Mouse (Mus musculus) kidney, postnatal 14 days (tissue): Measurements from ENCODE around the gene Nup210l.

Source experiments
- DNase-seq: peaks from one replicate; pipeline ENCODE4 v3.0.0; 2022; ENCODE audit warnings: mixed read lengths

The Nup210l gene

GRCm38 (mm10) chr3:90179566-90179965 lies 75.6 kb downstream of the Nup210l start:
- DNase-seq: no peak

DNA sequence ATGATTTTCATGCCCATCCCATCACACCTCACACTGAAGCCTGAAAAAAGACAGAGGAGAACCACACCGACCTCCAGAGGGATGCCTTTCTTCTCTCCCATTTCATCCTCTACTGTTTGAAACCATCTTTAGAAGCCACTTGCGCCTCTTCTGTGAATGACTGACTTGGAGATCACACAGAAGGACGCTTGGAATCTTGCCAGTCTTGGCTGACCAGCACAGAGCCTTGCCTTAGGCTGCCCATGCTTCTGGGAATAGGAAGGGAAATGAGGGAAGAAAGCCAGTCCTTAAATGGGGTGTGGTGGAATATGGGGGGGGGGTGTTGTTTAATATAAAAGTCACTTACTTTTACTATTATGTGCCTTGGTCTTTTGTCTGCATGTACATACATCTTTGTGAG lies 79.6 kb downstream of the Nup210l start:
- peak; percentile 13 for DNase-seq

GRCm38 (mm10) chr3:90190859-90191510 lies 87.1 kb downstream of the Nup210l start:
- DNase-seq: no peak

DNA sequence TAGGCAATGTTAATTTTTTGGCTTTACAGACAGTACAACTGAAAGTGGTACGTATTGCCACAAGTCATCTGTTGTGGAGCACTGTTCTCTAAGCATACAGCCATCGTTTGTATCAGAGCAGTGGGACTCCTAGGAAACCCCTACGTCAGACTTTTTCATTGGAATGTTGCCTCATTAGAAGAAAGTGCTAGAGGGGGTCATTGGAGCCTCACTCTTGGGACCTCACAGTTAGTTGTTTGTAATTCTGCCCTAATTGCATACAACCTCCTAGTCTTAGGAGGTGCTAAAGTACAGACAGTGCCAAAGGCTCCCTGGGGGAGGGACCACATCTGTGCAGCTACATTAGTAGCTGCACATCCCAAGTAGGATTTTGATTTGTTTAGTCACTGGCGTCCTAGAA lies 90.8 kb downstream of the Nup210l start:
- no peak for DNase-seq

DNA sequence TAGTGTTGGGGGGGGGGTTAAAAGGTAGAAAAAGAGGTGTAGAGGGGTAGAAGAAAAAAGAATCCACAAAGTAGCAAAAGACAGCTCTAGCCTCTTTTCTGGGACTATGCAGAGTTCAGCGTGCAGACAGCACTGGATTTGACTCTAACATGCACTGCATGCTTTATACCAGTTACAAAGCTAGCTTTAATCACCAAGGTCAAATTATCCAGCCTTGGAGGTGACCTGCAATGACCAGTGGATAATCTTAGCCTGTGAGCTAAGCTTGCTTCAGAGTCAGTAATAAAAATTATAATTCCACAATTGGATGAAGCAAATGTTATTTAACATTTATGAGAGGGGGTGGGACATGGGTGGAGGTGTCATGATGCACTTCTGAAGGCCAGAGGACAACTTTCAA lies 91.7 kb downstream of the Nup210l start:
- no peak for DNase-seq

- DNase-seq: no peak
Observed at GRCm38 (mm10) chr3:90197548-90197947, 93.6 kb downstream of the Nup210l start.

GRCm38 (mm10) chr3:90202884-90203283 lies 99.0 kb downstream of the Nup210l start:
- no peak for DNase-seq

GRCm38 (mm10) chr3:90203619-90204018 lies 99.7 kb downstream of the Nup210l start:
- DNase-seq: no peak

GRCm38 (mm10) chr3:90204582-90204981 lies 100.7 kb downstream of the Nup210l start:
- DNase-seq: no peak

DNA sequence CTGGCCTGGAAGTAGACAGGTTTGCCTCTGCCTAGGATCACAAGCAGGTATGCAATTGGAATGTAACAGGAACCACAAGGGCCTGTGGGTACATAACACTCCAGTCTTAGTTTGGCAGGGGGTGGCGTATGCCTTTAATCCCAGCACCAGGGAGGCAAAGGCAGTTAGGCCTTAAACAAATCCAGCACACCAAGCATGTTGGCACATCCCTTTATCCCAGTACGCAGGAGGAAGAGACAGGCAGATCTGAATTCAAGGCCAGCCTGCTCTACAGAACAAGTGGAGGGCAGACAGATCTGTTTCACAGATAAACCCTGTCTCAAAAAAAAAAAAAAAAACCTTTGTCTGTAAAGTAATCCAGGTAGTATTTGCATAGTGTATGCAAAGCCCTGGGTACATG lies 104.7 kb downstream of the Nup210l start:
- peak; percentile 18 for DNase-seq

- DNase-seq: no peak
Observed at GRCm38 (mm10) chr3:90209908-90210566, 106.1 kb downstream of the Nup210l start.

GRCm38 (mm10) chr3:90211475-90212398 lies 107.8 kb downstream of the Nup210l start:
- no peak for DNase-seq

GRCm38 (mm10) chr3:90212723-90213122 lies 108.8 kb downstream of the Nup210l start:
- DNase-seq: no peak

DNA sequence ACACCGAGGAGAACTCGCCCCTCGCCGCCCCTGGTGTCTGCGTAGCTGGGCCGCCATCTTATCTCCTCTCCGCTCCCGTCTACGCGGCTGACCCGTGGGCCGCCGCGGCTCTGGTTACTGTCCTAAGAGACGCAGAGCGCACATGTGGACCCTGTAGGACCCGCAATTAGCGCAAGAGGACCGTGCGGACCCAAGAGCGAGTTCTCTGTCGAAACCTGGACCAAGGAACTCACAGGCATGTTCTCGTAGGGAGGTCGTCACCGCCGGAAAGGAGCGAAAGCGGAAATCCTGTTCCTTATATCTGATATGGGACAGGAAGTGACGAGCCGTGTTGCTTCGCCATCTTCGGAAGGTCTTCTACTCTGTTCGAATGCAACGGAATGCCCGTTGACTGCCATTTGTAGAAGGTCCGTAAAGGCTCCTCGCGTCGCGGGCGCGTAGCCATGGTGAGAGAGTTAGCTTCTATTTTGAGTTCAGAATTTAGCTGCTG lies 109.5 kb downstream of the Nup210l start, which contains the start of the genes Rps27 and Rab13:
Gene Rps27 (minus strand): TSS at position 275 of the 490 bp plus-strand sequence.
Gene Rab13 (plus strand): TSS at position 319 of the 490 bp plus-strand sequence.
- peak; percentile 94 for DNase-seq

GRCm38 (mm10) chr3:90213956-90214684 lies 110.2 kb downstream of the Nup210l start:
- DNase-seq: peak; percentile 24

- DNase-seq: no peak
Observed at GRCm38 (mm10) chr3:90215825-90216380, 112.0 kb downstream of the Nup210l start.

- DNase-seq: peak; percentile 64
Observed at GRCm38 (mm10) chr3:90220088-90220487, 116.2 kb downstream of the Nup210l start.

GRCm38 (mm10) chr3:90220531-90220951 lies 116.6 kb downstream of the Nup210l start:
- DNase-seq: peak; percentile 90

- DNase-seq: no peak
Observed at GRCm38 (mm10) chr3:90221123-90221522, 117.2 kb downstream of the Nup210l start.

DNA sequence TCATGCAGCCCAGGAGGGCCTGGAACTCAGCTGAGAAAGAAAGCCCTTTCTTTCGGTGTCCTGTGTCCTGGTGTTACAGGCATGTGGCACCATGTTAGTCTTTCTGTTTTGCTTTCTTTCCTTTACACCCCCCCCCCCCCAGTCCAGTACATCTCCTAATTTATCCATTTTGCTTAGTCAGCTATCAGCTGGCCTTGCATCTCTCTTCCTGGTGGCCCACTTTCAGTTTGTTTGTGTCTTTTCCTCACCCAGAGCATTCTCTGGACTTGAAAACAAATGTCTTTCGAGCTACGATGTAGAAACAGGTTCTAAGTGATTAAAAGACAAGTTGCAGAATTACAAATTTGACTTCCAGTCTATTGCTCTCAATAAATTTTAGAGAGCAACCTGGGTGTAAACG lies 118.5 kb downstream of the Nup210l start:
- no peak for DNase-seq

DNA sequence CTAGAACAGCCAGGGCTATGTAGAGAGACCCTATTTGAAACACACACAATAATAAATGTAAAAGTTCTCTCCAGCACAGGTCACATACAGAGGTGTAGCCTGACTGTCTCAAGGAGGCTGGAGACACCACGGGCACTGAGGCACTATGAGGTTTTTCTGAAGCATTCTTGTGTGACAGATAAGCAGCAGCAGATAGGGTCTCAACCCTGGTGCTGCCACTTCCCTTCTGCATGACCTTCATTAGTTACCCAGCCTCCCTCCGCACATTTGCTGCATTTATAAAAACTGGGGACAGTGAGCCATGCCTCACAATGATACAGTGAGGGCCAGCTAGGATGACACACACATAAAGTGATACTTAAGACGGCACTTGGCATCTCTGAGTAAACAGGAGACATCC lies 119.0 kb downstream of the Nup210l start:
- no peak for DNase-seq

GRCm38 (mm10) chr3:90224331-90224730 lies 120.4 kb downstream of the Nup210l start:
- DNase-seq: no peak
